Comparison of ENCODE assay signal across 18 mouse cellular contexts in genomic region chr14:77638616-77639015, GRCm38 (mm10).
"Had no signal": no experiment of that assay in that cellular context is flagged by ENCODE, and none has a peak within 500 bp of the region (broad histone marks: within the 10 kb centered on the region; RNA-seq: fewer than 3 reads in every experiment).

No protein-coding gene starts in this region.

- DNase-seq: lung, adult 18-20 months; lung, postnatal 10 days; lung, postnatal 36 days; midbrain, embryonic 14.5 days; retina, postnatal 1 day; right cerebral cortex, adult 18-20 months; right cerebral cortex, postnatal 25 days; right cerebral cortex, postnatal 4 days; spleen, adult 18-20 months; thymus, adult 18-20 months; thymus, postnatal 14 days; thymus, postnatal 36 days had no signal

- H3K27ac ChIP-seq: liver, embryonic 14.5 days; lung, embryonic 15.5 days; midbrain, embryonic 10.5 days; midbrain, embryonic 12.5 days; neural tube, embryonic 12.5 days had no signal

- H3K4me3 ChIP-seq: lung, embryonic 15.5 days; midbrain, embryonic 10.5 days; midbrain, embryonic 12.5 days; neural tube, embryonic 12.5 days had no signal

- H3K27me3 ChIP-seq: lung, embryonic 15.5 days; midbrain, embryonic 12.5 days; neural tube, embryonic 12.5 days had no signal

- H3K9ac ChIP-seq: liver, embryonic 14.5 days; lung, embryonic 15.5 days; midbrain, embryonic 12.5 days; neural tube, embryonic 12.5 days had no signal

- H3K36me3 ChIP-seq: lung, embryonic 15.5 days; midbrain, embryonic 10.5 days; midbrain, embryonic 12.5 days; neural tube, embryonic 12.5 days had no signal

- H3K4me2 ChIP-seq: lung, embryonic 15.5 days; midbrain, embryonic 12.5 days; neural tube, embryonic 12.5 days had no signal

- ATAC-seq: midbrain, embryonic 16.5 days had no signal

- H3K9me3 ChIP-seq: lung, embryonic 15.5 days; midbrain, embryonic 10.5 days; midbrain, embryonic 12.5 days; neural tube, embryonic 12.5 days had no signal
